Mouse (Mus musculus) kidney, postnatal 36 days (tissue): ENCODE measurements at regions not wholly inside any gene's neighbourhood (a gene's known extent, or its start where the extent isn't known, plus 50 kb on each side); places are given as distances from the start of the nearest gene placed in this dataset.

ENCODE experiments used
- DNase-seq, 2 experiments: peaks; one replicate each; pipeline ENCODE4 v3.0.0; 2021 to 2022; ENCODE audit warnings: mixed read lengths in 2 of 2

GRCm38 (mm10) chr7:66490073-66490472 lies 62.8 kb upstream of the Aldh1a3 start:
- peak in 1 of 2 experiments; percentile 6 for DNase-seq

- no peak for DNase-seq
Observed at GRCm38 (mm10) chr7:66487751-66488150, 60.4 kb upstream of the Aldh1a3 start.

GRCm38 (mm10) chr7:66480446-66480845 lies 53.1 kb upstream of the Aldh1a3 start:
- no peak for DNase-seq

GRCm38 (mm10) chr7:66479321-66479720 lies 52.0 kb upstream of the Aldh1a3 start:
- no peak for DNase-seq

- no peak for DNase-seq
Observed at GRCm38 (mm10) chr7:66478106-66478505, 50.8 kb upstream of the Aldh1a3 start.

GRCm38 (mm10) chr7:66477475-66477874 lies 50.2 kb upstream of the Aldh1a3 start:
- peak in 1 of 2 experiments; percentile 11 for DNase-seq
